ENCODE assay signal across 1 mouse cellular context in the genomic region with DNA sequence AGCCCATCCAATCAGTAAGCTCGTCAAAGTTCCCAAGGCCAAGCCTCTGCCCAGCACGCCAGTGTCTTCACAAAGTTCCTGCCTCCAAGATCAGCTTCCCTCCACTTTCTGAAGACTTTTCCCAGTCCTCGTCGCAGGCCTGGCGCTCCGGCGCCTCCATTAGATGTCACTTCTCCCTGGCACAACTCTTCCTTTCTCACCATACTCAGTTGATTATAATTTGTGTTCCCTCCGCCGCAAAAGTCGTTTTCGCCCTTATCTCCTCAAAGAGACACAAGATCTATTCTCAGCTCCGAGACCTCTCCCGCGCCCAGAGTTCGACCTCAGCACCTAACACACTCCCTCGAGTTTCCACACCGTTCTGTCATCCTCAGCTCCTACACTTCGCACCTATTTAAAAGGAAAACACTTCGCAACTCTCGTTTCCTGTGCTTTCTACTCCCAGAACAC.
A peak's percentile ranks its signal among the peaks of the same experiment; 100 is the strongest.
TF ChIP-seq lines count a peak whose summit lies in the region.

No protein-coding gene starts in this region.

TF ChIP-seq in MEL, 35 proteins besides CTCF, POLR2A, EP300 and RAD21:
- TF ChIP-seq MYB (IDR thresholded peaks at IDR 0.05; ENCODE audit: low read depth, low read length) (no peak), MXI1 (IDR thresholded peaks at IDR 0.05; ENCODE audit: low read depth, low read length) (0 out of 2 replicates have a peak, but pooled peaks have one; percentile 73), ETS1 (IDR thresholded peaks at IDR 0.05; ENCODE audit: low read depth, low read length) (peak; percentile 67), GABPA (IDR thresholded peaks at IDR 0.05; ENCODE audit: low read depth, low read length) (no peak), NRF1 (IDR thresholded peaks at IDR 0.05; ENCODE audit: insufficient read depth, low read depth, low read length, poor library complexity, severe bottlenecking) (peak; percentile 4; the same call in 1 of the 2 replicates), NELFE (IDR thresholded peaks at IDR 0.05; ENCODE audit: low read depth, low read length) (peak; percentile 43; the same call in 1 of the 2 replicates), MYC (IDR thresholded peaks at IDR 0.05; ENCODE audit: low read depth, low read length) (no peak), ELF1 (IDR thresholded peaks at IDR 0.05; ENCODE audit: low read depth, low read length) (peak; percentile 43; the same call in 1 of the 2 replicates), TAL1 (IDR thresholded peaks at IDR 0.05; ENCODE audit: low read length) (no peak), KAT2A (conservative IDR thresholded peaks at IDR 0.05; ENCODE audit: low read depth, low read length) (peak; percentile 49; the same call in 1 of the 2 replicates), ZMIZ1 (IDR thresholded peaks at IDR 0.05; ENCODE audit: low read depth, low read length) (no peak), MAFK (IDR thresholded peaks at IDR 0.05; ENCODE audit: borderline replicate concordance, low read depth, low read length) (no peak), GATA1 (IDR thresholded peaks at IDR 0.05; ENCODE audit: low read depth, low read length) (peak; percentile 64; the same call in 1 of the 2 replicates), SIN3A (IDR thresholded peaks at IDR 0.05; ENCODE audit: low read length) (peak; percentile 87), TCF12 (IDR thresholded peaks at IDR 0.05; ENCODE audit: low read depth, low read length) (peak; percentile 29; the same call in 1 of the 2 replicates), BHLHE40 (IDR thresholded peaks at IDR 0.05; ENCODE audit: borderline replicate concordance, low read depth, low read length) (no peak), POLR2AphosphoS2 (IDR thresholded peaks at IDR 0.05; ENCODE audit: low read length) (peak; percentile 39; the same call in 1 of the 2 replicates), JUND (IDR thresholded peaks at IDR 0.05; ENCODE audit: low read depth, low read length) (no peak), TBP (IDR thresholded peaks at IDR 0.05; ENCODE audit: low read depth, low read length) (peak; percentile 72), HCFC1 (IDR thresholded peaks at IDR 0.05; ENCODE audit: low read depth, low read length) (peak; percentile 81)
